ENCODE assay signal across 29 mouse cellular contexts in the genomic region with DNA sequence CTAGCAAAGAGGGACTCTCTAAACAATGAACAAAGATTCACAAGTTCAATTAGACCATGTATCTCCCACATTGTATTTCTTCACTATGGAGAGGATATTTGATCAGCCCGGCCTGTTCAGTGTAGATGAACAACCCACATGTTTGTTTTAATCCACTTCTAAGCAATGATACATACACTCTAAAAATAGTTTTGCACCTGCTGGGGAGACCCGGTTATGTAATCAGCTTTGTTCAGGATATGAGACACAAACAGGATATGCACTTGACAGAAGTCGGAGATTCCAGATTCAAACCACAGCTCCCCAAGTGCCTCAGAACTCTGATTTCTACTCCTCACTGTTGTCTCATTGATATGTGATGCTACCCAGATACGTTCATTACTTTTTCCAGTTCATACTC. TPM values are rescaled to one million over a fixed set of nuclear protein-coding genes. Genes with fewer than 3 reads are reported as not detected.
A peak's percentile ranks its signal among the peaks of the same experiment; 100 is the strongest.
DNase-seq lines count a peak whose midpoint lies in the region; ATAC-seq and TF ChIP-seq lines count a peak whose summit lies in the region.
"Had no signal": no experiment of that assay in that cellular context is flagged by ENCODE, and none has a peak within 500 bp of the region (broad histone marks: within the 10 kb centered on the region; RNA-seq: fewer than 3 reads in every experiment).

No protein-coding gene starts in this region.

- WGBS in heart, embryonic 12.5 days: 62% methylated on average over 4 of the region's 4 CpGs
- 56% methylated on average over 4 of the region's 4 CpGs for WGBS in stomach, postnatal 0 days

- TF ChIP-seq CTCF in stomach, postnatal 0 days (IDR thresholded peaks at IDR 0.05; ENCODE audit: low read depth): no peak

- no peaks in the 10 kb centered on the region for H3K27me3 ChIP-seq in heart, embryonic 12.5 days (replicated peaks)
- H3K27me3 ChIP-seq in stomach, postnatal 0 days (ENCODE audit: control insufficient read depth, insufficient read depth, low read length): no peaks in the 10 kb centered on the region
- H3K27me3 ChIP-seq: embryonic facial prominence, embryonic 12.5 days; forebrain, embryonic 12.5 days; heart, embryonic 15.5 days; hindbrain, embryonic 15.5 days; limb, embryonic 13.5 days; neural tube, embryonic 15.5 days had no signal

- ATAC-seq in heart, embryonic 12.5 days (ENCODE audit: insufficient number of reproducible peaks, low FRiP score): no peak
- no peak for ATAC-seq in stomach, postnatal 0 days (ENCODE audit: low FRiP score, low TSS enrichment)
- ATAC-seq: liver, embryonic 12.5 days; midbrain, embryonic 16.5 days had no signal

- peaks cover 13% of the 10 kb centered on the region for H3K36me3 ChIP-seq in heart, embryonic 12.5 days
- no peaks in the 10 kb centered on the region for H3K36me3 ChIP-seq in stomach, postnatal 0 days (ENCODE audit: control insufficient read depth, insufficient read depth, low read length)
- H3K36me3 ChIP-seq: embryonic facial prominence, embryonic 12.5 days; forebrain, embryonic 12.5 days; hindbrain, embryonic 15.5 days; limb, embryonic 13.5 days; liver, embryonic 12.5 days; midbrain, embryonic 10.5 days; neural tube, embryonic 15.5 days had no signal

- DNase-seq in heart, adult 8-10 months (ENCODE audit: low spot score): peak; percentile 54
- DNase-seq in lung, postnatal 36 days: peak; percentile 12
- DNase-seq in lung, postnatal 10 days: no peak
- peak; percentile 17 for DNase-seq in c-Kit-positive CD71-negative TER-119-negative erythroid progenitor cells, embryonic 14.5 days (ENCODE audit: low read depth)
- DNase-seq in stomach, postnatal 0 days (ENCODE audit: low spot score): no peak
- DNase-seq in natural killer cell, adult 2 months (ENCODE audit: low spot score in 2 of 2): no peak
- DNase-seq: adrenal gland, postnatal 25 days; cerebellum, adult 11-12 months; cerebellum, postnatal 10 days; gastrocnemius, postnatal 36 days; kidney, adult 8-10 months; kidney, postnatal 25 days; lung, adult 18-20 months; right cerebral cortex, adult 18-20 months; right cerebral cortex, postnatal 4 days; thymus, postnatal 14 days had no signal

- H3K27ac ChIP-seq in heart, embryonic 12.5 days (ENCODE audit: poor library complexity, severe bottlenecking): no peak overlapping the region
- H3K27ac ChIP-seq in stomach, postnatal 0 days (replicated peaks): no peak overlapping the region
- H3K27ac ChIP-seq: embryonic facial prominence, embryonic 12.5 days; forebrain, embryonic 12.5 days; heart, embryonic 15.5 days; hindbrain, embryonic 15.5 days; layer of hippocampus, adult 2 months; limb, embryonic 13.5 days; liver, embryonic 12.5 days; midbrain, embryonic 10.5 days; neural tube, embryonic 15.5 days had no signal

- peaks cover 3% of the 10 kb centered on the region; the same call in 1 of the 2 replicates for H3K4me1 ChIP-seq in heart, embryonic 12.5 days (replicated peaks)
- H3K4me1 ChIP-seq in stomach, postnatal 0 days (replicated peaks; ENCODE audit: control insufficient read depth, insufficient read depth): no peaks in the 10 kb centered on the region
- H3K4me1 ChIP-seq: embryonic facial prominence, embryonic 12.5 days; forebrain, embryonic 12.5 days; hindbrain, embryonic 15.5 days; limb, embryonic 13.5 days; liver, embryonic 12.5 days; midbrain, embryonic 10.5 days; neural tube, embryonic 15.5 days had no signal

- no peak overlapping the region for H3K4me2 ChIP-seq in heart, embryonic 12.5 days
- no peak overlapping the region for H3K4me2 ChIP-seq in stomach, postnatal 0 days (replicated peaks; ENCODE audit: low read depth)
- H3K4me2 ChIP-seq: embryonic facial prominence, embryonic 12.5 days; forebrain, embryonic 12.5 days; heart, embryonic 15.5 days; hindbrain, embryonic 15.5 days; limb, embryonic 13.5 days; liver, embryonic 12.5 days; neural tube, embryonic 15.5 days had no signal

- no peak overlapping the region for H3K4me3 ChIP-seq in heart, embryonic 12.5 days
- H3K4me3 ChIP-seq in stomach, postnatal 0 days (ENCODE audit: low read depth, low read length): no peak overlapping the region
- H3K4me3 ChIP-seq: embryonic facial prominence, embryonic 12.5 days; erythroblast, embryonic 14.5 days; forebrain, embryonic 12.5 days; heart, embryonic 15.5 days; hindbrain, embryonic 15.5 days; layer of hippocampus, adult 2 months; limb, embryonic 13.5 days; liver, embryonic 12.5 days; midbrain, embryonic 10.5 days; neural tube, embryonic 15.5 days had no signal

- H3K9ac ChIP-seq in heart, embryonic 12.5 days: no peak overlapping the region
- no peak overlapping the region for H3K9ac ChIP-seq in stomach, postnatal 0 days (ENCODE audit: low read length)
- H3K9ac ChIP-seq: embryonic facial prominence, embryonic 12.5 days; forebrain, embryonic 12.5 days; heart, embryonic 15.5 days; hindbrain, embryonic 15.5 days; limb, embryonic 13.5 days; liver, embryonic 12.5 days; neural tube, embryonic 15.5 days had no signal

- H3K9me3 ChIP-seq in heart, embryonic 12.5 days (replicated peaks): no peaks in the 10 kb centered on the region
- no peaks in the 10 kb centered on the region for H3K9me3 ChIP-seq in stomach, postnatal 0 days (ENCODE audit: control insufficient read depth, low read length)
- H3K9me3 ChIP-seq: embryonic facial prominence, embryonic 12.5 days; forebrain, embryonic 12.5 days; heart, embryonic 15.5 days; hindbrain, embryonic 15.5 days; limb, embryonic 13.5 days; liver, embryonic 12.5 days; midbrain, embryonic 10.5 days; neural tube, embryonic 15.5 days had no signal

- TF ChIP-seq EP300 in stomach, postnatal 0 days (optimal IDR thresholded peaks at IDR 0.05): no peak

RNA-seq across cellular contexts. Expression of gene Pgm5, which starts 37.1 kb away (rescaled TPM):
- total RNA-seq in heart, adult 8-10 months (2022): 100 to 1,000 TPM; 101 to 108 (median 103) TPM
- polyA plus RNA-seq in heart, embryonic 12.5 days (2016; fragmentation: Nextera tagmentation; extraction: Ambion mirVana): 4.7 and 5.1 TPM in 2 replicates
- polyA plus RNA-seq in stomach, postnatal 0 days (2015; fragmentation: Nextera tagmentation; extraction: Ambion mirVana): 5.5 and 6.3 TPM in 2 replicates
- total RNA-seq: hematopoietic stem cell, adult 5-6 weeks had no signal
- polyA plus RNA-seq: erythroblast, embryonic 14.5 days had no signal

RNA-seq across cellular contexts. Expression of gene Gm10053, which starts 51.0 kb away (rescaled TPM):
- 1,000 to 10,000 TPM in 1 of 4 experiments, 100 to 1,000 TPM in 3; 952 to 1,033 (median 963) TPM for total RNA-seq in heart, adult 8-10 months (2022)
- polyA plus RNA-seq in heart, embryonic 12.5 days (2016; fragmentation: Nextera tagmentation; extraction: Ambion mirVana): 627 and 634 TPM in 2 replicates
- polyA plus RNA-seq in stomach, postnatal 0 days (2015; fragmentation: Nextera tagmentation; extraction: Ambion mirVana): 306 and 325 TPM in 2 replicates

Comparison
In these comparisons a context has a peak if more than half of its experiments do, and no peak if none do; other contexts are left out.
1. DNase-seq: peak in heart, adult 8-10 months (single experiment), lung, postnatal 36 days (single experiment) and c-Kit-positive CD71-negative TER-119-negative erythroid progenitor cells, embryonic 14.5 days (single experiment); none in lung, postnatal 10 days (single experiment), stomach, postnatal 0 days (single experiment) and natural killer cell, adult 2 months (0 of 2).